Mouse (Mus musculus) liver, embryonic 14.5 days (tissue): Measurements from ENCODE around the gene Hhat.

Experiments used
- CTCF ChIP-seq: IDR thresholded peaks from 2 replicates; pipeline ENCODE4 v1.5.1; 2016; ENCODE audit warnings: antibody characterized with exemption, low read depth, control low read depth
- EP300 ChIP-seq: IDR thresholded peaks from 2 replicates; pipeline ENCODE4 v1.6.1; 2016; ENCODE audit warnings: antibody characterized with exemption, low read depth

- no peak for TF ChIP-seq CTCF
- no peak for TF ChIP-seq EP300
These were observed 297.9 kb downstream of the Hhat start for GRCm38 (mm10) chr1:192473134-192473533.
